Mouse (Mus musculus): ENCODE results near the gene Npw. TPM values are rescaled to one million over a fixed set of nuclear protein-coding genes. Genes with fewer than 3 reads are reported as not detected.
"Not testable (repeated sequence)": the region's sequence is repeated elsewhere in the genome, so short reads cannot be mapped to it uniquely, and the experiment has no call there.

Npw gene
- polyA plus RNA-seq, 1 experiment from 2014 or later, result 0.30 TPM

- Histone ChIP-seq H3K9ac (peak within 1 kb of the TSS; percentile 98), H3K4me3 (replicated peaks) (peak within 1 kb of the TSS; percentile 96), H3K9me3 (no peaks in the 10 kb centered on the region), H3K4me2 (replicated peaks) (peak within 1 kb of the TSS; percentile 61), H3K27ac (peak within 1 kb of the TSS; percentile 83), H3K4me1 (replicated peaks) (peaks cover 28% of the 10 kb centered on the region), H3K36me3 (no peaks in the 10 kb centered on the region), H3K27me3 (replicated peaks) (no peaks in the 10 kb centered on the region)
- peak; percentile 98 for ATAC-seq
- under 1% methylated on average over 70 of the region's 80 CpGs for WGBS
Measured at GRCm38 (mm10) chr17:24669545-24670245, 11.4 kb upstream of the Npw start, which contains the start of gene Zfp598. Gene Zfp598, plus strand, starts transcription at chr17:24669687.

GRCm38 (mm10) chr17:24669214-24669544, 10.9 kb upstream of the Npw start:
- H3K27me3 ChIP-seq (replicated peaks); H3K9me3 ChIP-seq; H3K36me3 ChIP-seq: not testable (repeated sequence)
- WGBS, result 7% methylated on average over 15 of the region's 15 CpGs
- Histone ChIP-seq H3K4me3 (replicated peaks) (peak overlapping the region; percentile 96), H3K4me1 (replicated peaks) (peaks cover 28% of the 10 kb centered on the region), H3K4me2 (replicated peaks) (peak overlapping the region; percentile 61), H3K9ac (peak overlapping the region; percentile 98), H3K27ac (peak overlapping the region; percentile 13; the same call in 1 of the 2 replicates)
- ATAC-seq, result peak; percentile 6

GRCm38 (mm10) chr17:24667416-24667815, 9.2 kb upstream of the Npw start:
- Histone ChIP-seq H3K9me3 (no peaks in the 10 kb centered on the region), H3K36me3 (no peaks in the 10 kb centered on the region), H3K4me1 (replicated peaks) (peaks cover 28% of the 10 kb centered on the region), H3K27ac (no peak overlapping the region), H3K27me3 (replicated peaks) (no peaks in the 10 kb centered on the region), H3K4me3 (replicated peaks) (no peak overlapping the region), H3K4me2 (replicated peaks) (no peak overlapping the region), H3K9ac (no peak overlapping the region)
- WGBS, result 26% methylated on average over 6 of the region's 6 CpGs
- ATAC-seq, result no peak

GRCm38 (mm10) chr17:24667011-24667410, 8.8 kb upstream of the Npw start:
- 54% methylated on average over 7 of the region's 7 CpGs for WGBS
- H3K27me3 ChIP-seq (replicated peaks); H3K9ac ChIP-seq; H3K9me3 ChIP-seq; ATAC-seq; H3K36me3 ChIP-seq; H3K27ac ChIP-seq; H3K4me3 ChIP-seq (replicated peaks); H3K4me2 ChIP-seq (replicated peaks): not testable (repeated sequence)
- peaks cover 24% of the 10 kb centered on the region for H3K4me1 ChIP-seq (replicated peaks)

- peaks cover 30% of the 10 kb centered on the region for H3K27me3 ChIP-seq (replicated peaks)
- 69% methylated on average over 4 of the region's 4 CpGs for WGBS
- ATAC-seq, result no peak
Measured at GRCm38 (mm10) chr17:24654969-24655368, 3.3 kb downstream of the Npw start.

GRCm38 (mm10) chr17:24653967-24654710, 4.1 kb downstream of the Npw start:
- H3K4me1 ChIP-seq (replicated peaks), result peaks cover 24% of the 10 kb centered on the region
- no peaks in the 10 kb centered on the region for H3K9me3 ChIP-seq
- H3K4me3 ChIP-seq (replicated peaks), result peak overlapping the region; percentile 25; the same call in 1 of the 2 replicates
- H3K27me3 ChIP-seq (replicated peaks), result peaks cover 23% of the 10 kb centered on the region
- H3K4me2 ChIP-seq (replicated peaks), result peak overlapping the region; percentile 64
- WGBS, result 5% methylated on average over 19 of the region's 19 CpGs
- no peak overlapping the region for H3K9ac ChIP-seq
- H3K27ac ChIP-seq, result no peak overlapping the region
- ATAC-seq, result peak; percentile 58
- no peaks in the 10 kb centered on the region for H3K36me3 ChIP-seq

More at GRCm38 (mm10) chr17:24654969-24655368, 3.3 kb downstream of the Npw start:
- peaks cover 17% of the 10 kb centered on the region for H3K4me1 ChIP-seq (replicated peaks)
- no peaks in the 10 kb centered on the region for H3K9me3 ChIP-seq
- H3K9ac ChIP-seq, result no peak overlapping the region
- no peak overlapping the region for H3K4me3 ChIP-seq (replicated peaks)
- H3K36me3 ChIP-seq, result no peaks in the 10 kb centered on the region
- no peak overlapping the region for H3K4me2 ChIP-seq (replicated peaks)
- H3K27ac ChIP-seq, result no peak overlapping the region

- Histone ChIP-seq H3K27ac (no peak overlapping the region), H3K36me3 (no peaks in the 10 kb centered on the region), H3K9me3 (no peaks in the 10 kb centered on the region), H3K27me3 (replicated peaks) (0 out of 2 replicates have a peak, but pooled peaks cover under 1% of the 10 kb centered on the region), H3K9ac (no peak overlapping the region), H3K4me2 (replicated peaks) (no peak overlapping the region), H3K4me3 (replicated peaks) (no peak overlapping the region), H3K4me1 (replicated peaks) (peaks cover 23% of the 10 kb centered on the region)
- ATAC-seq, result no peak
- 67% methylated on average over 3 of the region's 3 CpGs for WGBS
Measured at GRCm38 (mm10) chr17:24651835-24652234, 6.4 kb downstream of the Npw start.

GRCm38 (mm10) chr17:24650766-24651165, 7.5 kb downstream of the Npw start:
- Histone ChIP-seq H3K4me1 (replicated peaks) (peaks cover 23% of the 10 kb centered on the region), H3K4me2 (replicated peaks) (no peak overlapping the region; the same call in 1 of the 2 replicates), H3K27me3 (replicated peaks) (no peaks in the 10 kb centered on the region), H3K9me3 (no peaks in the 10 kb centered on the region), H3K36me3 (no peaks in the 10 kb centered on the region), H3K4me3 (replicated peaks) (peak overlapping the region; percentile 72; the same call in 1 of the 2 replicates), H3K27ac (no peak overlapping the region), H3K9ac (no peak overlapping the region)
- ATAC-seq, result no peak
- 73% methylated on average over 4 of the region's 4 CpGs for WGBS

- H3K27me3 ChIP-seq (replicated peaks), result no peaks in the 10 kb centered on the region
- peak within 1 kb of the TSS; percentile 99 for H3K4me2 ChIP-seq (replicated peaks)
- WGBS, result under 1% methylated on average over 37 of the region's 41 CpGs
- ATAC-seq, result peak; percentile 83
- H3K9me3 ChIP-seq, result no peaks in the 10 kb centered on the region
- no peaks in the 10 kb centered on the region for H3K36me3 ChIP-seq
- H3K4me3 ChIP-seq (replicated peaks), result peak within 1 kb of the TSS; percentile 72
- peak within 1 kb of the TSS; percentile 65 for H3K27ac ChIP-seq
- H3K9ac ChIP-seq, result peak within 1 kb of the TSS; percentile 82
- peaks cover 26% of the 10 kb centered on the region for H3K4me1 ChIP-seq (replicated peaks)
Measured at GRCm38 (mm10) chr17:24650070-24650616, 8.1 kb downstream of the Npw start, which contains the start of gene Slc9a3r2. Gene Slc9a3r2, minus strand, starts transcription at chr17:24650327.

- no peaks in the 10 kb centered on the region for H3K27me3 ChIP-seq (replicated peaks)
- 1% methylated on average over 35 of the region's 35 CpGs for WGBS
- peak; percentile 65 for ATAC-seq
- H3K4me2 ChIP-seq (replicated peaks), result peak overlapping the region; percentile 99
- no peaks in the 10 kb centered on the region for H3K36me3 ChIP-seq
- H3K4me1 ChIP-seq (replicated peaks), result peaks cover 32% of the 10 kb centered on the region
- no peaks in the 10 kb centered on the region for H3K9me3 ChIP-seq
- H3K4me3 ChIP-seq (replicated peaks), result peak overlapping the region; percentile 72
- peak overlapping the region; percentile 65 for H3K27ac ChIP-seq
- H3K9ac ChIP-seq, result peak overlapping the region; percentile 82
Measured at GRCm38 (mm10) chr17:24649581-24650069, 8.6 kb downstream of the Npw start.

- H3K4me3 ChIP-seq (replicated peaks), result peak overlapping the region; percentile 72
- no peak overlapping the region for H3K27ac ChIP-seq
- H3K36me3 ChIP-seq, result no peaks in the 10 kb centered on the region
- H3K9ac ChIP-seq, result peak overlapping the region; percentile 82; the same call in 1 of the 2 replicates
- no peak for ATAC-seq
- H3K9me3 ChIP-seq, result no peaks in the 10 kb centered on the region
- peak overlapping the region; percentile 99 for H3K4me2 ChIP-seq (replicated peaks)
- H3K27me3 ChIP-seq (replicated peaks), result no peaks in the 10 kb centered on the region
- WGBS, result 72% methylated on average over 10 of the region's 10 CpGs
- peaks cover 36% of the 10 kb centered on the region for H3K4me1 ChIP-seq (replicated peaks)
Measured at GRCm38 (mm10) chr17:24648731-24649377, 9.4 kb downstream of the Npw start.

Data from intestine, embryonic 15.5 days (tissue).